Mouse (Mus musculus): Measurements from ENCODE around the gene Lyg2. TPM values are rescaled to one million over a fixed set of nuclear protein-coding genes. Genes with fewer than 3 reads are reported as not detected.

The Lyg2 gene
- polyA plus RNA-seq, 1 experiment: not detected

- H3K4me1 ChIP-seq (ENCODE audit: control insufficient read depth): peaks cover 56% of the 10 kb centered on the region
Observed at GRCm38 (mm10) chr1:37890025-37890652, 26.2 kb downstream of the Lyg2 start, which contains the start of the genes Mitd1 and Mrpl30. Mitd1 (minus strand) TSS chr1:37890411. Mrpl30 (plus strand) TSS chr1:37890477.

DNA sequence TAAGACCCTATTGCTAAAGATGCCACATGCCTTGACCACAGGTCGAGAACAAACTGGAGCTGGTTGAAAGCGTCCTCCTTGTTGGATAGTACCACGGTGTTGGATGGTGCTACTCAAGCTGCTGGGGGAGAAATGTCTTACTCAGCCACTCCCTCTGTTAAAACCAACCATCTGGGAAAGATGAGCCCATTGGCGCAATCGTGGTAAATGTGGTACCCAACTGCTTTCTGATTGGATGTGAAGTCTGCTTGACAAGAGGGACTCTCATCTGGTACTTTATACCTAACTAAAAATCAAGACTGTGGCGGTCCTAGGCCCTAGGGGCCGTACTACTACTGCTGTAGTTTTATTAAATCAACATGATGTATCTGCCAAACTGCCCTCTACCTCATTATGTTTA is 27.1 kb downstream of the Lyg2 start:
- H3K4me1 ChIP-seq (ENCODE audit: control insufficient read depth): peaks cover 64% of the 10 kb centered on the region
- no peaks in the 10 kb centered on the region for H3K9me3 ChIP-seq (ENCODE audit: control insufficient read depth, low read length)
- peaks cover 35% of the 10 kb centered on the region for H3K36me3 ChIP-seq (ENCODE audit: control insufficient read depth)
- H3K4me3 ChIP-seq (replicated peaks): peak overlapping the region; percentile 95
- TF ChIP-seq TAL1 (IDR thresholded peaks at IDR 0.05; ENCODE audit: low read length) (no peak), GATA1 (IDR thresholded peaks at IDR 0.05; ENCODE audit: low read length) (no peak)
- H3K27me3 ChIP-seq (ENCODE audit: control insufficient read depth): no peaks in the 10 kb centered on the region

More at GRCm38 (mm10) chr1:37890025-37890652, 26.2 kb downstream of the Lyg2 start, which contains the start of the genes Mitd1 and Mrpl30:
- no peaks in the 10 kb centered on the region for H3K9me3 ChIP-seq (ENCODE audit: control insufficient read depth, low read length)
- TF ChIP-seq TAL1 (IDR thresholded peaks at IDR 0.05; ENCODE audit: low read length): no peak
- TF ChIP-seq GATA1 (IDR thresholded peaks at IDR 0.05; ENCODE audit: low read length): no peak
- peak within 1 kb of the TSS; percentile 95 for H3K4me3 ChIP-seq (replicated peaks)
- H3K36me3 ChIP-seq (ENCODE audit: control insufficient read depth): peaks cover 38% of the 10 kb centered on the region
- no peaks in the 10 kb centered on the region for H3K27me3 ChIP-seq (ENCODE audit: control insufficient read depth)

- peaks cover 59% of the 10 kb centered on the region for H3K36me3 ChIP-seq (ENCODE audit: control insufficient read depth)
- TF ChIP-seq TAL1 (IDR thresholded peaks at IDR 0.05; ENCODE audit: low read length): no peak
- TF ChIP-seq GATA1 (IDR thresholded peaks at IDR 0.05; ENCODE audit: low read length): no peak
- H3K4me1 ChIP-seq (ENCODE audit: control insufficient read depth): peaks cover 48% of the 10 kb centered on the region
- H3K27me3 ChIP-seq (ENCODE audit: control insufficient read depth): no peaks in the 10 kb centered on the region
- no peak overlapping the region for H3K4me3 ChIP-seq (replicated peaks)
- no peaks in the 10 kb centered on the region for H3K9me3 ChIP-seq (ENCODE audit: control insufficient read depth, low read length)
Observed at GRCm38 (mm10) chr1:37884451-37884850, 31.8 kb downstream of the Lyg2 start.

- H3K4me3 ChIP-seq (replicated peaks): no peak overlapping the region
- H3K4me1 ChIP-seq (ENCODE audit: control insufficient read depth): peaks cover 39% of the 10 kb centered on the region
- TF ChIP-seq GATA1 (IDR thresholded peaks at IDR 0.05; ENCODE audit: low read length) (no peak), TAL1 (IDR thresholded peaks at IDR 0.05; ENCODE audit: low read length) (no peak)
- peaks cover 69% of the 10 kb centered on the region for H3K36me3 ChIP-seq (ENCODE audit: control insufficient read depth)
- no peaks in the 10 kb centered on the region for H3K9me3 ChIP-seq (ENCODE audit: control insufficient read depth, low read length)
- no peaks in the 10 kb centered on the region for H3K27me3 ChIP-seq (ENCODE audit: control insufficient read depth)
Observed at GRCm38 (mm10) chr1:37883411-37883810, 32.9 kb downstream of the Lyg2 start.

- Histone ChIP-seq H3K4me1 (ENCODE audit: control insufficient read depth) (peaks cover 4% of the 10 kb centered on the region), H3K27me3 (ENCODE audit: control insufficient read depth) (no peaks in the 10 kb centered on the region), H3K36me3 (ENCODE audit: control insufficient read depth) (peaks cover 76% of the 10 kb centered on the region), H3K9me3 (ENCODE audit: control insufficient read depth, low read length) (peaks cover 10% of the 10 kb centered on the region), H3K4me3 (replicated peaks) (no peak overlapping the region)
- TF ChIP-seq TAL1 (IDR thresholded peaks at IDR 0.05; ENCODE audit: low read length) (no peak), GATA1 (IDR thresholded peaks at IDR 0.05; ENCODE audit: low read length) (no peak)
Observed at GRCm38 (mm10) chr1:37877736-37878460, 38.4 kb downstream of the Lyg2 start.

DNA sequence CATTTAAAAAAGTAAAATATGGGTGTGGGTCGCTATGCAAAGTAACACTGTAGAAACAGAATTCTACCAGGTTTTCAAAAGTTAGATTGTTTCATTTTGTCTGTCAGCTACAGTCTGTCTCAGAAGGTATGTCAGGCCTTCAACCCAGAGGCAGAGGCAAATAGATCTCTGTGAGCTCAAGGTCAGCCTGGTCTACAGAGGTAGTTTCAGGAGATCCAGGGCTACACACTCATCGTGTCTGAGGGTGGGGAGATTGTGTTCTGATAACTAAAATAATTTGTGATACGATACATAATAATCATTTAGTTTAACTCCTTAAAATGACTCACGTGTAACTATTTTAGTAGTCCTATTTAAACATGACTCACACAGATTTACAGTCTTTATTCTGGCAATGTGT is 43.1 kb downstream of the Lyg2 start:
- TF ChIP-seq TAL1 (IDR thresholded peaks at IDR 0.05; ENCODE audit: low read length): no peak
- TF ChIP-seq GATA1 (IDR thresholded peaks at IDR 0.05; ENCODE audit: low read length): no peak
- H3K36me3 ChIP-seq (ENCODE audit: control insufficient read depth): peaks cover 35% of the 10 kb centered on the region
- peaks cover 10% of the 10 kb centered on the region for H3K9me3 ChIP-seq (ENCODE audit: control insufficient read depth, low read length)
- peak overlapping the region; percentile 31 for H3K4me3 ChIP-seq (replicated peaks)
- peaks cover 36% of the 10 kb centered on the region for H3K4me1 ChIP-seq (ENCODE audit: control insufficient read depth)
- no peaks in the 10 kb centered on the region for H3K27me3 ChIP-seq (ENCODE audit: control insufficient read depth)

GRCm38 (mm10) chr1:37872131-37873067 is 43.9 kb downstream of the Lyg2 start:
- Histone ChIP-seq H3K36me3 (ENCODE audit: control insufficient read depth) (peaks cover 28% of the 10 kb centered on the region), H3K4me3 (replicated peaks) (peak overlapping the region; percentile 75), H3K4me1 (ENCODE audit: control insufficient read depth) (peaks cover 36% of the 10 kb centered on the region), H3K27me3 (ENCODE audit: control insufficient read depth) (no peaks in the 10 kb centered on the region), H3K9me3 (ENCODE audit: control insufficient read depth, low read length) (peaks cover 10% of the 10 kb centered on the region)
- TF ChIP-seq TAL1 (IDR thresholded peaks at IDR 0.05; ENCODE audit: low read length): no peak
- no peak for TF ChIP-seq GATA1 (IDR thresholded peaks at IDR 0.05; ENCODE audit: low read length)

DNA sequence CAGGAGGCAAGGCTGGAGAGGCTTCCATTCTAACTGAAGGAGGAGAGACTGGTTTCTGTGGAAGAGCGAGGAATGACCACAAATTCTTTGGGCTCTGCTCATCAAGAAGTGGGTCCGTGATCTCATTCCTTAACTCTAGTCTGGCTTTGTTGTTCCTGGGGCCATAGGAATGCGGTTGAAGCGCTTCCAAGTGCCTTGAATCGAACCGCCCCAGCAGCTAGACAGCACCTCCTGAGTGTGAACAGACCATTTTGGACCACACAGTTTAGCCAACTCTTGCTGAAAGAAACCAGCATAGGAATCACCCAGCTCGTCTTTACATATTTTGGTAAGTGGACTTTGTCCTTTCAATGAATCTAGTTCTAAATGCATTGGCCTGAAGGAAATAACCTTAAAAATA is 44.6 kb downstream of the Lyg2 start, which contains the start of gene Lipt1:
TSS of gene Lipt1 (plus strand) at position 35 of the 400 bp plus-strand sequence.
- H3K4me3 ChIP-seq (replicated peaks): peak within 1 kb of the TSS; percentile 75
- peaks cover 21% of the 10 kb centered on the region for H3K36me3 ChIP-seq (ENCODE audit: control insufficient read depth)
- H3K4me1 ChIP-seq (ENCODE audit: control insufficient read depth): peaks cover 37% of the 10 kb centered on the region
- peaks cover 10% of the 10 kb centered on the region for H3K9me3 ChIP-seq (ENCODE audit: control insufficient read depth, low read length)
- H3K27me3 ChIP-seq (ENCODE audit: control insufficient read depth): no peaks in the 10 kb centered on the region
- no peak for TF ChIP-seq GATA1 (IDR thresholded peaks at IDR 0.05; ENCODE audit: low read length)
- no peak for TF ChIP-seq TAL1 (IDR thresholded peaks at IDR 0.05; ENCODE audit: low read length)
